Mouse (Mus musculus) limb, embryonic 13.5 days (tissue): ENCODE measurements around the gene Psmb2. TPM values are rescaled to one million over a fixed set of nuclear protein-coding genes. Genes with fewer than 3 reads are reported as not detected.

Experiments
- ATAC-seq: fragments of 200-750 bp; cut with Nextera tagmentation; 2 replicates; pipeline ENCODE4 v1.8.0; 2017; ENCODE audit warnings: low read depth, moderate number of reproducible peaks, moderate TSS enrichment; ENCODE audit not compliant: low FRiP score
- H3K27ac ChIP-seq: fragments of 300-500 bp; sonication (generic); 2 replicates; pipeline ENCODE4 v1.5.1; 2015; ENCODE audit warnings: inconsistent platforms, mild to moderate bottlenecking, moderate library complexity
- H3K27me3 ChIP-seq: fragments of 300-500 bp; sonication (generic); 2 replicates; pipeline ENCODE4 v1.6.1; 2015; ENCODE audit warnings: mild to moderate bottlenecking, inconsistent platforms
- H3K36me3 ChIP-seq: fragments of 300-500 bp; sonication (generic); 2 replicates; pipeline ENCODE4 v1.6.1; 2015; ENCODE audit warnings: inconsistent platforms, mild to moderate bottlenecking, moderate library complexity
- H3K4me1 ChIP-seq: fragments of 300-500 bp; sonication (generic); 2 replicates; pipeline ENCODE4 v1.6.1; 2015; ENCODE audit warnings: inconsistent platforms
- H3K4me2 ChIP-seq: fragments of 300-500 bp; sonication (generic); replicated peaks from 2 replicates; pipeline ENCODE4 v1.6.1; 2015; ENCODE audit warnings: inconsistent platforms, mild to moderate bottlenecking, moderate library complexity
- H3K4me3 ChIP-seq: fragments of 300-500 bp; sonication (generic); 2 replicates; pipeline ENCODE4 v1.5.1; 2015; ENCODE audit warnings: moderate library complexity, mild to moderate bottlenecking, inconsistent platforms
- H3K9ac ChIP-seq: fragments of 300-500 bp; sonication (generic); 2 replicates; pipeline ENCODE4 v1.6.1; 2015; ENCODE audit warnings: mild to moderate bottlenecking, inconsistent platforms
- H3K9me3 ChIP-seq: fragments of 300-500 bp; sonication (generic); 2 replicates; pipeline ENCODE4 v1.6.1; 2016; ENCODE audit warnings: inconsistent platforms
- WGBS: fragments of 180-500 bp; shearing (Covaris S2); methylation state at CpG from one replicate; pipeline ENCODE4 v1.1.7; 2015; 5-methylcytosine and 5-hydroxymethylcytosine counted together
- polyA plus RNA-seq: library from polyadenylated mRNA; unstranded; fragments of >200 nt; fragmentation: Nextera tagmentation; extraction: Ambion mirVana; gene quantifications from 2 replicates; pipeline ENCODE4 v1.2.1, GENCODE M21; 2015

Psmb2 gene
- polyA plus RNA-seq, 1 experiment from 2014 or later: 501 TPM

GRCm38 (mm10) chr4:126734001-126734603 is 56.7 kb downstream of the Psmb2 start:
- ATAC-seq: no peak
- peaks cover 100% of the 10 kb centered on the region for H3K27me3 ChIP-seq
- peak overlapping the region; percentile 38 for H3K4me3 ChIP-seq
- H3K4me1 ChIP-seq: peaks cover 24% of the 10 kb centered on the region
- 2% methylated on average over 16 of the region's 16 CpGs for WGBS
- H3K27ac ChIP-seq: no peak overlapping the region
- H3K4me2 ChIP-seq: peak overlapping the region; percentile 19; the same call in 1 of the 2 replicates
- no peak overlapping the region for H3K9ac ChIP-seq
- no peaks in the 10 kb centered on the region for H3K36me3 ChIP-seq
- no peaks in the 10 kb centered on the region for H3K9me3 ChIP-seq

- H3K4me1 ChIP-seq: peaks cover 24% of the 10 kb centered on the region
- WGBS: 3% methylated on average over 51 of the region's 51 CpGs
- no peaks in the 10 kb centered on the region for H3K36me3 ChIP-seq
- H3K27me3 ChIP-seq: peaks cover 99% of the 10 kb centered on the region
- no peaks in the 10 kb centered on the region for H3K9me3 ChIP-seq
- H3K9ac ChIP-seq: no peak overlapping the region
- peak overlapping the region; percentile 56 for H3K4me2 ChIP-seq
- H3K4me3 ChIP-seq: peak overlapping the region; percentile 38
- no peak overlapping the region for H3K27ac ChIP-seq
- ATAC-seq: no peak
Observed at GRCm38 (mm10) chr4:126734700-126735381, 57.4 kb downstream of the Psmb2 start.

DNA sequence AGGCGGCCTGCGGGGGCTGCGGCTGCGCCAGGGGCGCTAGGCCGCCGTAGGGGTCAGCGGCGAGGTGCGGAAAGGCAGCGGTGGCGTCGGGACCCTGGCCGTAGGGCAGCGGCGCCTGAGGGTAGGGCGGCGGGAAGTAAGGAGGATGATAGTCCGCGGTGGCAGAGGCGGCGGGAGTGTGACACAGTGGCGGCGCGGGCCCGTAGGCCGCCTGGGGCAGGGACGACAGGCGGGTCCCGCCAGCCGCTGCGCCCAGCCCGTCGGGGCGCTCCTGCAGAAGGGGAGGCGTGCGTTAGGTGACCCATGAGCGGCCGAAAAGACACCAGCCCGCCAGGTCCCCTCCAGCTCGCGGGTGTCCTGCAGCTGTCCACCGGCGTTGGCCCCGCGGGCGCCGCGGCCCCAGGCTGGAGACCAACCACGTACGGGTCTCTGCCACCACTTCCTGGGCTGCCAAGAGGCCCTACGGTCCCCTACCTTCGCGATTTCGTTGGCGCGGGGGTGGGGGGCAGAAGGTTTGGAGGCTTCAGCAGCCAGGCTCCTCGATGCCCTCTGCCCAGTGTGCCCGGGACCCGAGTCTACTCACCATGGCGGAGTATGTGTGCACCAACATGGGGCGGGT is 58.1 kb downstream of the Psmb2 start:
- H3K9ac ChIP-seq: 0 out of 2 replicates have a peak overlapping the region, but pooled peaks have one; percentile 25
- WGBS: 2% methylated on average over 56 of the region's 62 CpGs
- peak overlapping the region; percentile 38 for H3K4me3 ChIP-seq
- H3K4me1 ChIP-seq: peaks cover 24% of the 10 kb centered on the region
- peak overlapping the region; percentile 56 for H3K4me2 ChIP-seq
- no peak overlapping the region for H3K27ac ChIP-seq
- peaks cover 95% of the 10 kb centered on the region for H3K27me3 ChIP-seq
- ATAC-seq: no peak
- H3K9me3 ChIP-seq: no peaks in the 10 kb centered on the region
- no peaks in the 10 kb centered on the region for H3K36me3 ChIP-seq

- H3K4me1 ChIP-seq: peaks cover 24% of the 10 kb centered on the region
- no peaks in the 10 kb centered on the region for H3K36me3 ChIP-seq
- WGBS: 2% methylated on average over 32 of the region's 32 CpGs
- peak within 1 kb of the TSS; percentile 38 for H3K4me3 ChIP-seq
- no peak within 1 kb of the TSS for H3K27ac ChIP-seq
- H3K9ac ChIP-seq: 0 out of 2 replicates have a peak within 1 kb of the TSS, but pooled peaks have one; percentile 25
- peaks cover 90% of the 10 kb centered on the region for H3K27me3 ChIP-seq
- 0 out of 2 replicates have a peak, but pooled peaks have one; percentile 7 for ATAC-seq
- H3K9me3 ChIP-seq: no peaks in the 10 kb centered on the region
- H3K4me2 ChIP-seq: peak within 1 kb of the TSS; percentile 56
Observed at GRCm38 (mm10) chr4:126736001-126736414, 58.6 kb downstream of the Psmb2 start, which contains the start of gene Tfap2e. TSS of gene Tfap2e (minus strand) at chr4:126736240.

DNA sequence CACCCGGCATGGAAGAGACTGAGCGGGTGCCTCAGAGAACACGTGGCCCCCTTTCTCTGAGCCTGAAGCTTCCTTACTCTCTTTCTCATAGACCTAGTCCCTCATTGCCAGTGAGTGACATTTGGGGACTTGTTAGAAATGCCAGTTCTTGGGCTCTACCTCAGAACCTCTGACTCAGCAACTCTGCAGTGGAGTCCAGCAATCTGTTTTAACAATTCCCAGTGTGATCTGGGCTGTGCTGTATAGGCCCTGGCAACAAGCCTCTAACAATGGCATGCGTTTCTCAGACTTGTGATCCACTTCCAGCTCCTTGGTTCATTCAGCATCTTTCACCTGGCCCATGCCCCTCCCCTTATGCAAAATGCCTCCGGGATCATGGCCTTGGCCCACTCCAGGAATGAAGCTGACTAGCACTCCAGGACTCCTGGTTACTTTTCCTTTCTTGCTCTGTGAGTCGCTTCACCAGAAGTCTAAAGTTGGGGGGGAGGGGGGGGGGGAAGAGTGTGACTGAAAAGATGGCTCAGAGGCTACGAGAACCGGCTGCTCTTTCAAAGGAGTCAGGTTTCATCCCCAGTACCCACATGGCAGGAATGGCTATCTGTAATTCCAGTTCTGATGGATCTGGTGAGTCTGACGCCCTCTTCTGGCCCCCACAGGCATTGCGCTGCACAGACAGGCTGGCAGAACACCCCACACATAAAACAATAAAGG is 62.7 kb downstream of the Psmb2 start:
- H3K4me3 ChIP-seq: no peak overlapping the region
- 21% methylated on average over 10 of the region's 10 CpGs for WGBS
- no peaks in the 10 kb centered on the region for H3K9me3 ChIP-seq
- no peak overlapping the region for H3K9ac ChIP-seq
- no peak for ATAC-seq
- peaks cover 11% of the 10 kb centered on the region for H3K36me3 ChIP-seq
- no peak overlapping the region for H3K27ac ChIP-seq
- H3K4me2 ChIP-seq: no peak overlapping the region
- peaks cover 49% of the 10 kb centered on the region for H3K27me3 ChIP-seq
- peaks cover 27% of the 10 kb centered on the region for H3K4me1 ChIP-seq

GRCm38 (mm10) chr4:126741448-126741847 is 64.0 kb downstream of the Psmb2 start:
- 6% methylated on average over 12 of the region's 12 CpGs for WGBS
- H3K9ac ChIP-seq: 0 out of 2 replicates have a peak overlapping the region, but pooled peaks have one; percentile 48
- H3K27ac ChIP-seq: no peak overlapping the region
- no peaks in the 10 kb centered on the region for H3K9me3 ChIP-seq
- peak overlapping the region; percentile 37; the same call in 1 of the 2 replicates for H3K4me2 ChIP-seq
- ATAC-seq: peak; percentile 59; the same call in 1 of the 2 replicates
- peaks cover 15% of the 10 kb centered on the region for H3K4me1 ChIP-seq
- H3K4me3 ChIP-seq: no peak overlapping the region
- peaks cover 36% of the 10 kb centered on the region for H3K27me3 ChIP-seq
- peaks cover 24% of the 10 kb centered on the region for H3K36me3 ChIP-seq

- 29% methylated on average over 2 of the region's 2 CpGs for WGBS
- Histone ChIP-seq H3K4me3 (no peak overlapping the region), H3K4me1 (peaks cover 15% of the 10 kb centered on the region), H3K9ac (no peak overlapping the region), H3K4me2 (no peak overlapping the region), H3K27me3 (peaks cover 20% of the 10 kb centered on the region), H3K9me3 (no peaks in the 10 kb centered on the region), H3K36me3 (peaks cover 36% of the 10 kb centered on the region), H3K27ac (no peak overlapping the region)
- ATAC-seq: no peak
Observed at GRCm38 (mm10) chr4:126742976-126743375, 65.5 kb downstream of the Psmb2 start.

DNA sequence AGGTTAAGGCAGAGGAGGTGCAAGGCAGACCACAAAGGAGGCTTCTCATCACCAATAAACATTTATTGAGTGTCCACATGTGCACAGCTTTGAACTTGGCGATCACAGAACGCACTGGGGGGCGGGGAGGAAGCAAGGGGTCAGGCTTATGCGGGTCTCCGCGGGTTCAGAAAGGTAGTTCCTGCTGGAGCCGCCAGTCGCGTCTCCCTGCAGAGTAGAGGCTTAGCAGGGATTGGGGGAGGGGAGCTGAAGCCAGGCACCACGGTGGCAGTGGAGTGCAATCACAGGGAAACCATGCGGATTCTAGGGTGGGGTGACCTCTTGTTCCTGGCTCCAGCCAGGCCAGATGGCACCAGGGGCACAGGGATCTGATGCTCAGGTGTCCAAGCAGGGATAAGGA is 66.3 kb downstream of the Psmb2 start:
- Histone ChIP-seq H3K9ac (no peak overlapping the region), H3K9me3 (no peaks in the 10 kb centered on the region), H3K4me2 (no peak overlapping the region), H3K27ac (no peak overlapping the region), H3K36me3 (peaks cover 44% of the 10 kb centered on the region), H3K4me3 (no peak overlapping the region), H3K4me1 (peaks cover 17% of the 10 kb centered on the region), H3K27me3 (peaks cover 13% of the 10 kb centered on the region)
- ATAC-seq: no peak
- 3% methylated on average over 11 of the region's 11 CpGs for WGBS

DNA sequence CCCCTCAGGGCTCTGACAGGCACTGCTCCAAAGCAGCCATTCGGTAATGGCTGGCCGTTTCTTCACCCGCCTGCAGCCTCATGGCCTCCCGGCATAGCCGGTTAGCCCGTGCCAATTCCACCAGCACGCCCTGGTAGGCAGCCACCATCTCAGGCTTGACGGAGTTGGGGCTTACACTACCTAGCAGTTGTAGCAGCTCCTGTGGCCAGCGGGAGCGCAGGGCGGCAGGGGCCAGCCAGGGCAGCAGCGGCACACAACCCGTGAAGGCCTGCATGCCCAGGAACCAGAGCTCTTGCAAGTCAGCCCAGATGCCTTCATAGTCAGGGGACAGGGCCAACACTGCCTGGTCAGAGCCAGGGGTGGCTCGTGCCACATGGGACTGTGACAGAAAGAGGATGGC is 67.4 kb downstream of the Psmb2 start:
- Histone ChIP-seq H3K27ac (no peak overlapping the region), H3K9me3 (no peaks in the 10 kb centered on the region), H3K4me2 (no peak overlapping the region), H3K36me3 (peaks cover 54% of the 10 kb centered on the region), H3K4me1 (peaks cover 27% of the 10 kb centered on the region), H3K27me3 (peaks cover 3% of the 10 kb centered on the region; the same call in 1 of the 2 replicates), H3K9ac (no peak overlapping the region), H3K4me3 (no peak overlapping the region)
- ATAC-seq: no peak
- WGBS: 92% methylated on average over 14 of the region's 14 CpGs

- ATAC-seq: peak; percentile 14; the same call in 1 of the 2 replicates
- H3K27ac ChIP-seq: no peak overlapping the region
- H3K4me1 ChIP-seq: peaks cover 35% of the 10 kb centered on the region
- H3K4me2 ChIP-seq: no peak overlapping the region
- no peaks in the 10 kb centered on the region for H3K9me3 ChIP-seq
- no peaks in the 10 kb centered on the region for H3K27me3 ChIP-seq
- peaks cover 62% of the 10 kb centered on the region for H3K36me3 ChIP-seq
- 38% methylated on average over 13 of the region's 13 CpGs for WGBS
- no peak overlapping the region for H3K9ac ChIP-seq
- no peak overlapping the region for H3K4me3 ChIP-seq
Observed at GRCm38 (mm10) chr4:126745506-126746193, 68.2 kb downstream of the Psmb2 start.

GRCm38 (mm10) chr4:126746194-126746840 is 68.9 kb downstream of the Psmb2 start:
- WGBS: 81% methylated on average over 10 of the region's 10 CpGs
- H3K4me3 ChIP-seq: no peak overlapping the region
- H3K27ac ChIP-seq: no peak overlapping the region
- no peaks in the 10 kb centered on the region for H3K9me3 ChIP-seq
- H3K4me1 ChIP-seq: peaks cover 38% of the 10 kb centered on the region
- H3K36me3 ChIP-seq: peaks cover 66% of the 10 kb centered on the region
- no peaks in the 10 kb centered on the region for H3K27me3 ChIP-seq
- no peak overlapping the region for H3K4me2 ChIP-seq
- no peak overlapping the region for H3K9ac ChIP-seq
- no peak for ATAC-seq
